Mouse (Mus musculus) cerebellum, adult 11 months (tissue): ENCODE results near the gene Atp5k.

ENCODE experiments used
- DNase-seq: peaks from one replicate; pipeline ENCODE4 v3.0.0; 2022

The Atp5k gene

DNA sequence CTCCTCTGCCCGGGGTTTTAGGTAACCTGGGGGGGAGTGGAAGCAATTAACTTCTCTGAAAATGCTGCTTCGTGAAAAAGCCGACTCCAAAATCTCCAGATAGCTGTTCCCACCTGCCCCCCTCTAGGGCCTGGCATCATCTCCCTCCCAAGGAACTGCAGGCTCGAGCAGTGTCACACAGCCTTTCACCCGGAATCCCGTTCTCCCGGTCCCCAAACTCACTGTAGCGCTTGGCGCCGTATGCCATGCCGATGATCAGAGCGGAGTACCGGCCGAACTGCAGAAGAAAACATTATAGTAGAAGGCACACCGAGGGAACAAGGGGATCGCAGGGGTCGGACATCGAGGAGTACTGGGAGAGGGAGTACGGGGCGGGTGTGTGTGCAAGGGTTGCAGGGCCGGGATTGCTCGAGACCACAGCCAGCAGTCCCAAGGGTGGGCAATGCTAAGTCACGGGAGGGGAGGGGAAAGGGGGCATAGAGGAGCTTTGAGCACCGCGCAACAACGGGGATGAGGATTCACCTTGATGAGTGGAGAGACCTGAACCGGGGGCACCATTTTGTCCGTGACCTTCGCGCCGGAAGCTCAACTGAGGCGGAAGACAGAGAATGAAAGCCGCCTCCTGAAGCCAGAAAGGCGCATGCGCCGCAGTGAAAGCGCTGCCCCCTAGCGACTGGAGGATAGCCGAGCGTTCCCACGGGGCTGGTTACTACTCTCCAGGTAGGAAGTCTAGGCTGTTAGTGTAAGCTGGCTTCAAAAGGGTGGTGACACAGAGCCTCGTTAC, at the start of gene Atp5k:
Gene Atp5k, minus strand, starts transcription at position 645 of the 784 bp plus-strand sequence.
- peak; percentile 94 for DNase-seq

DNA sequence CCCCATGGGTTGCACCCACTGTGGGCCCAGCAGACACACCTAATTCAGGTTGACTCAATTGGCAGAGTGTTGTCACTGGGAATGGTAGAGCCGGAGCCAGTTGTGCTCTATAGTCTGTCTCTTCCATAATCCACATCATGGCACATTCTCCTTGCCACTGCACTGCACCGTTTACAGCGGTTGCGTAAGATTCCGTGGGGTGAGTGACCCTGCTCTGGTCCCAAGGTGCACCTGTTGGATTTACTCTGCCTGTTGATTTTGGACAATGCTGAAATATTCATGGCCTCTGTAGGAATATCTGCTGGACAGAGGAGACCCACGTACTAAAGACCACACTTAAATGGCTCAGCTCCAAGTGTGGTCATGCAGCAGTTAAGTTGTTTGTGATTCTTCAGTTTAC, 48.8 kb upstream of the Atp5k start:
- DNase-seq: no peak

DNA sequence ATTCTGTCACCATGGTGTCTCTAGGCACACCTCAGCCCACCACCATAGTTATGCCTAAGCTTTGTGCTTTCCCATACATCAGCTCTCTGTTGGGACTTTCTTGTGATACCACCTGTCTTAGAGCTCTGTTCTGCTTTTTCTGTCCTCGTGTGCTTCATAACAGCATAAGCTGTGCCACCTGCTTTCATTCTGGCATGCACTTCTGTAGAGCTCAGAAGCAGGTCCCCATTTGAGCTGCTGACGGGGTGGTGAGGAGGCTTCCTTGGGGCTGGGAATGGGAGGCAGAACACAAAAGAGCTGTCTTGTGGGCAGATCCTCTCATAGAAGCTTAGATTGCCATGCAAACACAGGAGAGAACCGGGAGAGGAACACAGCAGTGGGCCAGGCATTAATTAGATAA, 41.7 kb upstream of the Atp5k start:
- DNase-seq: no peak

DNA sequence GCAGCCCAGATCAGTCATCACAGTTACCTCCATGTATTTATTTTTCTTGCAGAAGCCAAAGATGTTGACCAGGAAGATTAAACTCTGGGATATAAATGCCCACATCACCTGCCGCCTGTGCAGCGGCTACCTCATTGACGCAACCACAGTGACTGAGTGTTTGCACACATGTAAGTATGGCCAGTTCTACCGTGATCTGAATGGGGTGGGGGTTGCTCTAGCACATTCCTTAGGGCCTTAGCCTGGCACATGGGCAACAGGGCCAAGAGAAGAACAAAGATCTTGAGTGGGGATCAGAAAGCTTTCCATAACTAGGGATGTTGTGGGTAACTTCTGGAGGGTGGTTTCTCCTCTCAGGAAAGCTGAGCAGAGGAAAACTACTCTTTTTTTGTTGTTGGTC, 39.5 kb upstream of the Atp5k start:
- DNase-seq: no peak

DNA sequence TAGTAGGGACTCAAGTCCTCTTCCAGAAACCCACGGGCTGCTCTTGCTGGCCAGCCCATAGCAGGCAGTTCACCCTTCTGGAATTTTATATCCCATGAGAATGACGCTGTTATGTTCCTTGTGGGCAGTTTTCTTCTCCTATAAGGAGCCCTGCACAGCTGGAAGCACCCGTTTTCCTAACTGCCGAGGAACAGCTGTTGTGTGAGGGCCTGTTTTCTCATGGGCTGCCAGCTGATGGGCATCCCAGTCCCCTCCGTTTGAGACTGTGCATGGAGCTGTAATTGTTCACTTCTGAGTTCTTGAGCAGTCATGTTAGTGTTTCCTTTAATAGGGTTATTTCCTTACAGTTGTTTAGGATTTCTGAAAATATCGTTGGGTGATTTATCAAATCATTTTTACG, 35.4 kb upstream of the Atp5k start:
- DNase-seq: no peak

DNA sequence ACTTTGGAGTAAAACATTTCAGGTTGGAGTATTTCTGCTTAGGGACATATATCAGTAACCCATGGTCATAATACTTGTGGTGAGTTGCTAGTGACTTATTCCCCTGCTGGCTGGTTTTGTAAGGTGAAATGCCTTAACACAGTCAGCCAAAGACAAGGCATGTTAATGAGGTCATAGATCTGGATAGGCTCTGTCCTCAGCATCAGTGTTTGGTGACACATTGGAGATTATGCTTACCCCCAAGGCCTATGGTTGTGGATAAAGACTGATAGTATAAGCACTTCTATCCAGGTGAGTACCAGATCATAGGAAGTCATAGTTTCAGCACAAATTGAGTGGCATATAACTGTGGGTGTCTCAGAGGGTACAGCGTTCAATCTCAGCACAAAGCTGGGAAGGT, 32.4 kb upstream of the Atp5k start:
- DNase-seq: no peak

DNA sequence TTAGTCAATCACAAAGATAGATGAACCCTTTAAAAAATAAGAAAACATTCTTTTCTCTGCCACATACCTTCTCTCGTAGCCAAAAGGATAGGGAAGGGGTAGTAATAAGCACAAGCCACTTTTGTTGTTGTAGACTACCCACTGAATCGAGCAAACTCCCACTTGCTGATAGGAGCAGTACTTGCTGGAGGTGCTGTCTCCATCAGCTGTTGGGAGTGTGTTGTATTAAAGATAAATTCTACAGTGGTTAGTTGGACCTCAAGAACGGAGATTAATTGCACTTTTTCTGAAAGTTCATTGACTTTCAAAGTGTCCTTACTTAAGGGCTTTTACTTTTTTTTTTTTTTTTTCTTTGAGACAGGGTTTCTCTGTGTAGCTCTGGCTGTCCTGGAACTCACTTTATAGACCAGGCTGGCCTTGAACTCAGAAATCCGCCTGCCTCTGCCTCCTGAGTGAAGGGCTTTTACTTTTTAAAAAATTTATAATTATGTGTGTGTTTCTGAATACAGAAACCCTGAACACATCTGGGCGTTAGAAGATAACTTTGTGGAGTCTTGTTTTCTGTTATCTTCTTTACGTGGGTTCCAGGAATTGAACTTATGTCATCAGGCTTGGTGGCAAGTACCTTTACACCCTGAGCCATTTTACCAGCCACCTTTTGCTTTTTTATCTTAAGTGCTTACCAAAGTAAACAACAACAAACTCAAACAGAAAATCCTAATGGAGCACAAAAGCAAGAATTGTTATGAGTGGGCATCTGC, 31.1 kb upstream of the Atp5k start:
- no peak for DNase-seq

DNA sequence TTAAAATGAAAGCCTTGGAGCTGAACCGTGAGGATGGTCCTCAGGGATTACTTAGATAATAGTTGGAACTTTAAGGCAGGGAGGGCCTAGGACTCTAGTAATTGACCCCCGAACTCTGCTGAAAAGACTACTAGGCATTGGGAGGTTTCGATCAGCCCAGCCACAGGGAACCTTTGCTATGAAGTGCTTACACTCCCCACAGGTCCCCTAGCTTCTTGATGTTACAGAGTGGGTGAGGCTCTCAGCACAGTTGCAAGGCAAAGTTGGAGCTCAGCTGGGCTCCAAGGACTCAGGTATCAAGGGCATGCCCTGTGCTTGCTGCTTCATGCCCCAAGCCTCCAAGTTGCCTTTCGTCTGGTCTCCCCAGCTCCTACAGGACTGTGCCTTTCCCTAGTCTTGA, 28.2 kb upstream of the Atp5k start:
- DNase-seq: no peak

DNA sequence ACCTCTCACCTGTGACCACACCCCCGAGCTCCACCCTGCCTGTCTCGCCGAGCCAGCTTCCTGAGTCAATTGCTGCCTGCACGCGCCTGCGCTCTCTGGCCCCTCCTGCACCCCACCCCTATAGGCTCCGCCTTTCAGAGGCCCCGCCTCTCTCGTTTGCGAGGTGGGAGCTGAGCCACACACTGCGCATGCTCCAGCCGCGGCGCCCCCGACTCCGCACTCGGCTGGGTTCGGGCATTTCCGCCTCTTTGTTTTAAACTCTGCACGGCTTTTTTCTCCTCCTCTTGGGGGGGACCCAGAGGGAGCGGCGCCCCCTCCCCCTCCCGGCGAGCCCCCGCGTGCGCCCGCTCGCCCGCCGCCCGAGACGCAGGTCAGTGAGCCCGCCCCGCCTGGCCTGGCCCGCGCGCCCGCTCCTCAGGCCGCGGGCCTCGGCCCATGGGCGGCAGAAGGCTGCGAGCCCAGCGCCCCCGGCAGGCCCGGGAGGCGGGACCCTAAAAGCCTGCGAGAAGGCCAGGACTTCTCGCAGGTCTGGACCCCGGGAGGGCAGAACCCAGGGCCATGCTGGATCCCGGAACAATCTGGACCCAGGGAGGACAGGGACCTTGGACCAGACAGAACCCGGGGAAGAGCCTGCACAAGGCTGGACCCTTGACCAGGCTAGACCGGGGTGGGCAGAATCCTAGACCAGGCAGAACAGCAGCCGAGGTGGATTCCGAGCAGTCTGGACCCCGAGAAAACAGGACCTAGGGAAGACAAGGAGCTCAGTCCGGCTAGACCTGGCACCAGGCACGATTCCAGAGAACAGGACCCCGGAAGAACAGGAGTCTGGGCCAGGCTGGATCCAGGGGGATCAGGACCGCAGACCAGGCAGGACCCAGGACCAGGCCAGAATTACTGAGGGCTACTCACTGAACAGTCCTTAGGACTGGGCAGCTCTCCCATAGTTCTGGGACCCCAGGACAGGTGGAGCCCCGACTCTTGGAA, 27.1 kb upstream of the Atp5k start, which contains the start of gene Pcgf3:
Gene Pcgf3, plus strand, starts transcription at position 151 of the 984 bp plus-strand sequence.
- peak; percentile 99 for DNase-seq

DNA sequence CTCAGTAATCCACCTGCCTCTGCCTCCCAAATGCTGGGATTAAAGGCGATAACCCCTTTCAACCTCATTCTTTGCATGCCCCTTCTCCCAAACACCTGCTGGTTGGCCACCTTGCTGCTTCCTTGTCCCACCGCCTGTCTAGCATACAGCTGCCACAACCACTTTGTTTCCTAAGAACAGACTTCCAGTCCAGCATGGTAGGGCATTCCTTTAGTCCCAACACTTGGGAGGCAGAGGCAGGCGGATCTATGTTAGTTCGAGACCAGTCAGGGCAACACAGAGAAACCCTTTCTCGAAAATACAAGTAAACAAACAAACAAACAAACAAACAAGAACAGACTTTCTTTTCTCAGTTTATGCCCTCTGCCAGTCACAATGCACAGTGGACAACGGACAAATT, 26.2 kb upstream of the Atp5k start:
- DNase-seq: peak; percentile 12

DNA sequence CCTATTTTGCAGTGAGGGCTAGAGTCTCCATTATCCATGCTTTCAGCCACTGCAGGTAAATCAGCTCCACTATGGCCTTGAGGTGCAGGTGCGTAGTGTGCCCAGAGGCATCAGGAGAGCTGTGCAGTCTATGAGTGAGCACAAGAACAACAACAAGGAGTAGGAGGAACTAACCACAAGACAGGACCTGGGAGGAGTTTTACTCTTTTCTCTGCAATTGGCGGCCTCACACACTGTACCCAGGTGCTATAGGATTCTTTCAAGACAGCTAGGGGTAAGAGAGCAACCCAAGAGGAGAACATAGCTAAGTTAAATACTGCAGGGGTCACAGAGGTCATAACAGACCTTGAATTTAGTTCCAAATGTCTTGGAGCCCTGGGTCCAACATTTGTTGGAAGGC, 24.5 kb upstream of the Atp5k start:
- no peak for DNase-seq

DNA sequence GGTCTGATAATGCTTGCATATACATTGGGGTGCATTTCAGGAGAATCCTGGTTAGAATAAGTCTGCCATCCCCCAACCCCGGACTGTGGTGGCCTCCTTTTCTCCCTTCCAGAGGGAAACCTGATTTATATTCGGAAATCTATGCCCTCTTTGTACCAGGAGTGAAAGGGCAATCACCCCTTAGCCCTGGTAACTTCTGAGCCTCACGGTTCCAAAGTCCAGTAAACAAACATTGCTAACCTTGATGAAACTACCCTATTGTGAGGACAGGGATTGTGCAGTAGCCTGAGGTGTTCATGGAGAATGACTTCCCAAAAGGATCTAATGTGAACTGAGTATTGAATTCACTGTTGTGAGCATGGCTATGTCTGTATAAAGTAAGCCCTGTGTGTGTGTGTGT, 19.8 kb upstream of the Atp5k start:
- DNase-seq: no peak

DNA sequence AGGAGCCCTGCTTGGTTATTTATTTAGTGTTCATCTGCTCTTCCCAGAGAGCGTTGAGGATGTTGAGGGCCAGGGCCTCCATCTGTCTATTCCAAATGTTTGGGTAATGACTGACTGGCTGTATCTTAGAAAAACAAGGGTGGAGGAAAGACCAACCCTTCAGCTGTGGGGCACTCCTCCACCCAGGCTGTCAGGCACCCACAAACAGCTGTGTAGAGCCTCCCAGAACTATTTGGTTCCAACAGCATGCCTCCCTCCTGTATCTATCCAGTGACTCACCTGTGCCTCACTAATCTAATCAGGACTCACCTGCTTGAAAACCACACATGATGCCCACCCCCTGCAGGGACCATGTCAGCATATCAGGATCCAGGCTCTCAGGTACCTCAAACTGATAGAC, 18.2 kb upstream of the Atp5k start:
- no peak for DNase-seq

DNA sequence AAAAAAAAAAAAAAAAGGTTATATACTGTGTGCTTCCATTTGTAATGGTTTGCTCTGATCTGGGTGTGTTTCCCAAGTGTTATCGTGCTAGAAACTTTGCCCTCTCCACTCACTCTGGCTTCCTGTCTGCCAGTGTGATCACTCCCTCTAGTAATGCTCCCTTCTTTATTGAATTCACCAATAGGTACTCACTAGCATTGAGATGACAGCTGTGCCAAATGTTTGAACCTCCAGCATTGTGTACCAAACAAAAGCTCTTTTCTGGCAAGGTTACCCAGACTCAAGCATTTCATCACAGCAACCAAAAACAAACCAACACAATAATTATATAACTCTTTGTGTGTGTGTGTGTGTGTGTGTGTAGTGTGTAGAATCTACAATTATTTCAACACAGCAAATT, 17.4 kb upstream of the Atp5k start:
- DNase-seq: no peak

DNA sequence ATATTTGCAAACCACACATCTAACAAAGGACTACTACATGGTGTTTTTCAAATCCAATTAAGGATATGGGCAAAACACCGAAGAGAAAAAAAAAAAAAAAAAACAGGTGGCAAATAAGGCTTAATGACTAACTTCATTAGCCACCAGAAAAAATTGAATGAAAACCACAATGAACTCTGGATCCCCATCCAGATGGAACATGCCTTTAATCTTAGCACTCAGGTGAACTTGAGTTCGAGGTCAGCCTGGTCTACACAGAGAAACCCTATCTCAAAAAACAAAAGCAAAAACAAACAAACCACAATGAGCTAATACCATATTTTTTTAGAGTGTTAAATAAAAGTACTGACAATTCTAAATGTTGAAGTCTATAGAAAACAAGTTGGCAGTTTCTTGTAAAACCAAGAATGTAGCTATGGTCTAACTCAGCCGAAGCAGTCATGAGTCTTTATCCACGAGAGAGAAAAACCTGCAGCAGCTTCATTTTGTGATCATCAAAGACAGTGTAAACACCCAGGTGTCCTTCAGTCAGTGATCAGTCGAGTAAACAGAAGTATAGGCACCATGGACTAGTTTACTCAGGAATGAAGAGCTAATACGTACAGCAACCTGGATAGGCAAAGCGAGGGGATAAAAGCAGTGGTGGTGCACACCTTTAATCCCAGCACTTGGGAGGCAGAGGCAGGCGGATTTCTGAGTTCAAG, 16.7 kb upstream of the Atp5k start:
- no peak for DNase-seq

DNA sequence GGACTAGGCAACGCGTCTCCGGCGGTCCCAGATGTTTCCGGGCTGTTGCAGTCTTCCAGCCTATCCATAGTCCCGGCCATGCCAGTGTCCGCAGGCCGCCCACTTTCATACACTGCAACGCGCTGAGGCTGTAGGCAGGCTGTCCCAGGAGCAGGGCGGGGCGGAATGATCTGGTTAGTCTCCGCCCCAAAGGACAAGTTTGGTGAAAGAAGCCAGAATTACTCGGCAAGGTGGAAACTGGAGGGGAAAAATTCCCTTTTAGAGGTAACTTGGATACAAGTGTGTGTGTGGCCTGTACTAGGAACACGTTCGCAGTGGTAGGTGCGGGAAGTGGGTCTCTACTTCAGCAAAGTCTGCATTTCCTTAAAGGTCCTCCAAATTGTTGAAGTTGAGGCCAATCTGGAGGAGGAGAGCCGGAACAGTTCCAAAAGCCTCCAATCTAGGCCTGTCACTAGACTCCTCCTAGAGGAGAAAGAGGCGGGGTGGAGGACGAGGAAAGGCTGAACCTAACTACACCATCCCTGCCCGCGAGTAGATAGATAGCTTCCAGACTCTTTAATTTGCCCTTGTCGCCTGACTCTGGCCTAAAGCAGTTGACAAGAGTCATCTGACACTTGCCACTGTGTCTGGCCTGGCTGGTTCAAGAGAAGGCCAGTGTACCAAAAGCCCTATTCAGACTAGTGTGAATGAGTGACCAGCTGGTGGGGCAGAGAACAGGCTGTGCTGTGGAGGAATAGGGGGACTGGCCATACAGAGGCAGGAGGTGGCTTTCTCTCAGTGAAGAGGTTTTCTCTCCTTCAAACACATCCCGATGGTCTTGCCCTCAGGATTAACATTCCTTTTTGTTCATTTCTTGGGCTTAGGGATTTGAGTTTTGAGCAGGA, 14.8 kb upstream of the Atp5k start, which contains the start of gene Mfsd7a:
Gene Mfsd7a, minus strand, starts transcription at position 107 of the 884 bp plus-strand sequence.
- DNase-seq: no peak

DNA sequence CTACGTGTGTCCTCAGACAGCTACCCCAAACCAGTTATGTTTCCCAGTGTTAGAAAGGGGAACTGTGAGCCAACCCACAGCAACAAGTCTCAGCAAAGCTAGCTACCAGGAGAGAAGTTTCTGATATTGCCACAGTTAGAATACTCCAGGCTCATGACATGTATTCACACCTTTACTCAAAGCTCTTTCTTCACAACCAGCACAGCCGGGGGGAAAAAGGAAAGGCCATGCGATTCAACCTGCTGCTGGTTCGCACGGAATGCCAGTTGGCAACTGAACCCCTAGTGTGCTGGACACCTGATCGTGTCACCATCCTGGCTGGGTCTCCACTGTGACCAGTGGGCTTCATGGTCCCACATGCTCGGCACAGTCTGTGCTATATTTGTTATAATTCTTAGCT, 13.6 kb upstream of the Atp5k start:
- no peak for DNase-seq

DNA sequence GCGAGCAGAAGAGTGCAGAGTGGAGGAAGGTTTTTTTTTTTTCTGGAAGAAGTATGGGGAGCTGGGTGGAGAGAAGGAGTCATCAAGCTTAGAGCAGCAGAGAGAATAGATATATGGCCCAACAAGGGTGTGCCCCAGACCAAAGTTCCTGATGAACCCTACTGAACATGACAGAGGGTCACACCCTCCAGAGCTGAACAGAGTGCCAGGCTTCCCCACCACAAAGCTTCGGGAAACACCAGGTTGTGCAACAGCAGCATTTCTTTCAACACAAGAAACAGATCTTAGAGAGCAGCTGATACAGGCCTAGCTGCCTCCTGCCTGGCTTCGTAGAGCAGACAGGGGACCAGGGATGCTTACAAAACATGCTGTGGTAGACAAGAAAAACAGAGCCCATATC, 12.7 kb upstream of the Atp5k start:
- no peak for DNase-seq

DNA sequence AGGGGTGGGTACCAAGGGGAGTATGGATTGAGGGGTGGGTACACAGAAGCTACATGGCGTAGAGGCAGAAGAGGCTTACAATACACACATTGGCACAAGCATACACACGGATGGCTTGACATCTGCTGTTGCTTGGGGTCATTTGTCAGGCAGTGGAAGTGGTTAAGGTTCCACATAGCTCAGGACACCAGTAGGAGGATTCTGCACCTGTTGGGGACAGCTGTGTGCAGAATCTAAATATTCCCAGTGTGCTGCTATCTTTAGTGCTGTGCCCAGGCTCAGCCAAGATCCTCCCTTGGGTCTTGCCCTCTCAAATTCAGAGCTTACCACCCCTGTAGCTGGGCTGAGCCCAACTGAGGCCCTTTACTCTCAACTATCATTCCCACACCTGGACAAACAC, 1.9 kb upstream of the Atp5k start:
- no peak for DNase-seq

DNA sequence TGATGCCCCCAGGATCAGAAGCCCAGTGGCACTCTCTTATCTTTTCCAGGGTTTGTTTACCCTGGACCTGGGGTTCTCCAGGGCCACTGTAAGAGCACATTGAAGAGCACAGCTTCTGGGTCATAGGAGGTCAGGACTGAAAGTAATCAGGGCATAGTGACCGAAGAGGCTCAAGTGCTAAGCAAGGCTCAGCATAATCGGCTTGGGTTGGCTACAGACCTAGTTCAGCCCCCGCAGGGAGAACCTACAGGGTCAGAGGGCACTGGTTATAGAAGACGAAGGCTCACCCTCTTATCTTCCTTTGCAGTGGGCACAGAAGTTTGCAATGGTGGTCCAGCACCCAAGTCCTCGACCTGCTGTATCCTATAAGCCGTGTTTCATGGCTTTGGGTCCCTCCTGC, 3.1 kb downstream of the Atp5k start:
- no peak for DNase-seq

DNA sequence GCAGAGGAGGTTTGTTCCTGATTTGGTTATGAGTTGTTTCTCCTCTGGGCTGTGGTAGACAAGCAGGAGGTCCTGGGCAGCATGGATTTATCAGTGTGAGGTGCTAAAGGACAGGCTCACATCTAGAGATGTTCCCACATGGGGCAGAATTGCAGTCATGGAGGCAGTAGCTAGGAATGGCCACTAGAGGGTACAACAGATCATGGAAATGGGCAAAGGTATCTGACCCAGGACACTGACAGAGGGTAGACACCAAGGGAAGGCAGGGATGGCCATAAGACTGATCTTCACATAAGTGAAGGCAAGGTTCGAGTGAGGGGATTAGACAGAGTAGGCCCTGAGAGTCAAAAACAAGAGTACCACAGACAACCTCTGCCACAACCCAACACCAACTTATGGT, 7.1 kb downstream of the Atp5k start:
- peak; percentile 43 for DNase-seq
